Mouse (Mus musculus) intestine, postnatal 0 days (tissue): ENCODE data around the gene Ppy. TPM values are rescaled to one million over a fixed set of nuclear protein-coding genes. Genes with fewer than 3 reads are reported as not detected.

Experiments used
- ATAC-seq: fragments of 200-750 bp; cut with Nextera tagmentation; 2 replicates; pipeline ENCODE4 v1.8.0; 2017; ENCODE audit warnings: mild to moderate bottlenecking, moderate TSS enrichment, moderate library complexity
- H3K27ac ChIP-seq: fragments of 300-500 bp; sonication (generic); 2 replicates; pipeline ENCODE4 v1.5.1; 2014; ENCODE audit warnings: mild to moderate bottlenecking, low read depth, low read length, moderate library complexity
- H3K27me3 ChIP-seq: fragments of 300-500 bp; sonication (generic); replicated peaks from 2 replicates; pipeline ENCODE4 v1.6.1; 2014; ENCODE audit warnings: low read length, mixed read lengths; ENCODE audit not compliant: control insufficient read depth, insufficient read depth
- H3K36me3 ChIP-seq: fragments of 300-500 bp; sonication (generic); 2 replicates; pipeline ENCODE4 v1.6.1; 2014; ENCODE audit warnings: mild to moderate bottlenecking, moderate library complexity; ENCODE audit not compliant: control insufficient read depth, insufficient read depth
- H3K4me1 ChIP-seq: fragments of 300-500 bp; sonication (generic); replicated peaks from 2 replicates; pipeline ENCODE4 v1.6.1; 2014; ENCODE audit warnings: antibody characterized with exemption, low read length, mixed read lengths; ENCODE audit not compliant: control insufficient read depth, insufficient read depth
- H3K4me2 ChIP-seq: fragments of 300-500 bp; sonication (generic); replicated peaks from 2 replicates; pipeline ENCODE4 v1.6.1; 2014; ENCODE audit warnings: low read depth, mild to moderate bottlenecking, moderate library complexity
- H3K4me3 ChIP-seq: fragments of 300-500 bp; sonication (generic); 2 replicates; pipeline ENCODE4 v1.5.1; 2014; ENCODE audit warnings: low read depth, low read length
- H3K9ac ChIP-seq: fragments of 300-500 bp; sonication (generic); 2 replicates; pipeline ENCODE4 v1.6.1; 2014; ENCODE audit warnings: mild to moderate bottlenecking, low read depth, low read length
- H3K9me3 ChIP-seq: fragments of 300-500 bp; sonication (generic); 2 replicates; pipeline ENCODE4 v1.6.1; 2016; ENCODE audit warnings: mixed run types; ENCODE audit not compliant: control insufficient read depth
- CTCF ChIP-seq: sonication (generic); IDR thresholded peaks from 2 replicates; pipeline ENCODE4 v1.5.1; 2016; ENCODE audit warnings: low read depth, mild to moderate bottlenecking, control low read depth, antibody characterized with exemption, moderate library complexity
- WGBS: fragments of 180-500 bp; shearing (Covaris S2); extraction: QIAGEN DNeasy Blood & Tissue Kit; methylation state at CpG from one replicate; pipeline ENCODE4 v1.1.7; 2014; 5-methylcytosine and 5-hydroxymethylcytosine counted together
- polyA plus RNA-seq: library from polyadenylated mRNA; unstranded; fragments of >200 nt; fragmentation: Nextera tagmentation; extraction: Ambion mirVana; gene quantifications from 2 replicates; pipeline ENCODE4 v1.2.1, GENCODE M21; 2015

The Ppy gene
- polyA plus RNA-seq, 1 experiment from 2014 or later, result 3.4 TPM

DNA sequence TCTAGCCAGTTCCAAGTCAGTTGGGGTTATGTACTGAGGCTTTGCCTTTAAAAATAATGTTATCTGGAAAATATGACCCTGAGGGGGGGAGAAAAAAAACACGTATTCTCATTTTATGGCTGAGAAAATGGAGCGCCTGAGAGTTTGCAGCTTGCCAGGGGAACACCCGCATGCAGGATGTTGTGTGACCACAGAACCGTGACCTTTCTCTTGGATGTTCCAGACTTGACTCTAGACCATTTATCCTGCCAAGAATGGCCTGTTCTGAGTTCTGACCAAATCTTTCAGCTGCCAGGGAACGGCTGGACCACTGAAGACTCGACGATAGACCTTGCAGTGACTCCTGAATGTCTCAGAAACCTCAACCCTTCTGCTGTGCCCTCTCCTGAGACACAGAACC lies 47.9 kb downstream of the Ppy start:
- no peak for ATAC-seq
- Histone ChIP-seq H3K36me3 (no peaks in the 10 kb centered on the region), H3K27ac (no peak overlapping the region), H3K4me1 (no peaks in the 10 kb centered on the region), H3K9ac (no peak overlapping the region), H3K9me3 (no peaks in the 10 kb centered on the region), H3K27me3 (no peaks in the 10 kb centered on the region), H3K4me2 (no peak overlapping the region), H3K4me3 (no peak overlapping the region)
- no peak for TF ChIP-seq CTCF
- 59% methylated on average over 7 of the region's 7 CpGs for WGBS

DNA sequence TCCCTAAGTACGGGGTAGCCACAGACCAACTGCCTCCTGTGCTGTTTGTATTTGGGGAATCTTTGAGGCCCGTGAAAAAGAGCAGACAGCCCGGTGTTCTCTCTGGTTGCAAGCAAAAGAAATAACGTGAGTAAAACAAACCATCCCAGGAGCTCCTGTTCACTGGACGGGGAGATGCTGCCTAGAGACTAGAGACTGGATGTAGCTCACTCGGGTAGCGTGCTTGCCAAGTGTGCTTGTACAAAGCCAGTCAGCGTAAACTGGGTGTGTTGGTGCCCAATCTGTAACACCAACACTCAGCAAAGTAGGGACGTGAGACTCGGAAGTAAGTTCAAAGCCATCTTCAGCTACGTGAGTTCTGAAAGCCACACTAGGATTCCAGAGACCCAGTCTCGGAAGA lies 48.4 kb downstream of the Ppy start:
- no peak for ATAC-seq
- Histone ChIP-seq H3K27ac (no peak overlapping the region; the same call in 1 of the 2 replicates), H3K36me3 (no peaks in the 10 kb centered on the region), H3K4me3 (no peak overlapping the region), H3K4me1 (no peaks in the 10 kb centered on the region), H3K9me3 (no peaks in the 10 kb centered on the region), H3K27me3 (no peaks in the 10 kb centered on the region), H3K9ac (no peak overlapping the region), H3K4me2 (no peak overlapping the region)
- TF ChIP-seq CTCF, result no peak
- 79% methylated on average over 12 of the region's 12 CpGs for WGBS

DNA sequence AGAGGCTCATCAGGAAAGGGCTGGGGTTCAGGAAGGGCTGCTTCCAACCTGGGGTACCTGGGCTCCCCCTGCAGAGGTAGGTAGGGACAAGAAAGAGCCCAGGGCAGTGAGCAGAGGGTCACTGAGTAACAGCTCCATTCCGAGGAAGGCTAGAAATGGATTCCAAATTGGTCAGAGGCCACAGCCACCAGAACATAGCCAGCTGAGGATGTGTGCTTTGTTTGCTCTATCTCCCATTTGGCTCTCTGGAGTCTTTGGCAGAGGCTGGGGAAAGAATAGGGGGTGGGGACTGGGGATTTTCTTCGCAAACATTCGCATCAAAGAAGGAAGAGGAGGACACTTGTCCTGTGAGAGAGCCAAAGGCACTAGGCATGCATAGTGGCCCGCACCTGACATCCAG lies 49.2 kb downstream of the Ppy start:
- WGBS, result 34% methylated on average over 4 of the region's 4 CpGs
- TF ChIP-seq CTCF, result no peak
- H3K9ac ChIP-seq, result no peak overlapping the region
- H3K4me1 ChIP-seq, result no peaks in the 10 kb centered on the region
- H3K9me3 ChIP-seq, result no peaks in the 10 kb centered on the region
- no peak for ATAC-seq
- no peak overlapping the region for H3K4me3 ChIP-seq
- peak overlapping the region; percentile 54; the same call in 1 of the 2 replicates for H3K27ac ChIP-seq
- no peak overlapping the region for H3K4me2 ChIP-seq
- no peaks in the 10 kb centered on the region for H3K27me3 ChIP-seq
- H3K36me3 ChIP-seq, result no peaks in the 10 kb centered on the region

DNA sequence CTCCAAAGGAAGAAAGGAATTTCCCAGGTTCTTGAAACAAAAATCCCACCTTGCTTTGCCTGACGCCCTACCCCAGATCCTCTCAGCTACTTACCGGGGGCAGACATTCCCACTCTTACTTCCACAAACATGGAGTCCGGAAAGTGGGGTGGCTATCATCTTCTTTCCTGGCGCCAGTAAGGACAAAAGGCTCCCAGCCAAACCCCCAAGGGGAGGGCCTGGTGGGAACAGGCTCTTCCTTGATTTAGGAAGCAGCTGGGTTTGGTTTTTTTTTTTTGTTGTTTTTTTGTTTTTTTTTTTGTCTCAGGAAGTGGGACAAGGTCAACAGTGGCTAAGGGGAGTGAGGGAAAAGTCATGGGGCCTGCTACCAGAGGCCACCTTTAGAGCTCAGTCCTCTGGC lies 49.6 kb downstream of the Ppy start:
- Histone ChIP-seq H3K4me2 (no peak overlapping the region; the same call in 1 of the 2 replicates), H3K36me3 (no peaks in the 10 kb centered on the region), H3K27me3 (no peaks in the 10 kb centered on the region), H3K27ac (peak overlapping the region; percentile 54; the same call in 1 of the 2 replicates), H3K4me1 (no peaks in the 10 kb centered on the region), H3K9ac (no peak overlapping the region), H3K9me3 (no peaks in the 10 kb centered on the region), H3K4me3 (no peak overlapping the region)
- TF ChIP-seq CTCF, result no peak
- WGBS, result 68% methylated on average over 4 of the region's 4 CpGs
- no peak for ATAC-seq

Other genes with a start within 250 kb of the Ppy start
- 3.8 and 4.1 TPM in 2 replicates for gene Meox1, start 206.9 kb downstream of the Ppy start, polyA plus RNA-seq
- gene Sost, start 134.3 kb downstream of the Ppy start, polyA plus RNA-seq, result not detected in 2 replicates
- gene Cfap97d1, start 117.0 kb downstream of the Ppy start, polyA plus RNA-seq, result not detected in 2 replicates
- 49.9 and 53.5 TPM in 2 replicates for gene Dusp3, start 114.3 kb downstream of the Ppy start, polyA plus RNA-seq
- 8.1 and 8.6 TPM in 2 replicates for gene Mpp3, start 72.9 kb downstream of the Ppy start, polyA plus RNA-seq
- gene Cd300lg, start 59.8 kb downstream of the Ppy start, polyA plus RNA-seq, result 5.4 and 5.6 TPM in 2 replicates
- 1.7 and 2.2 TPM in 2 replicates for gene Mpp2, start 12.8 kb downstream of the Ppy start, polyA plus RNA-seq
- 181 and 192 TPM in 2 replicates for gene Pyy, start 6.5 kb upstream of the Ppy start, polyA plus RNA-seq
- 37.9 and 40.4 TPM in 2 replicates for gene Nags, start 44.2 kb upstream of the Ppy start, polyA plus RNA-seq
- 10.9 and 11.4 TPM in 2 replicates for gene Tmem101, start 55.1 kb upstream of the Ppy start, polyA plus RNA-seq
- 103 and 107 TPM in 2 replicates for gene Lsm12, start 84.0 kb upstream of the Ppy start, polyA plus RNA-seq
- gene G6pc3, start 88.3 kb upstream of the Ppy start, polyA plus RNA-seq, result 20.4 and 21.1 TPM in 2 replicates
- gene Hdac5, start 128.8 kb upstream of the Ppy start, polyA plus RNA-seq, result 30.1 and 30.4 TPM in 2 replicates
- 2.7 and 3.4 TPM in 2 replicates for gene BC030867, start 147.6 kb upstream of the Ppy start, polyA plus RNA-seq
- gene Asb16, start 167.4 kb upstream of the Ppy start, polyA plus RNA-seq, result 0.05 and 0.09 TPM in 2 replicates
- gene Tmub2, start 183.6 kb upstream of the Ppy start, polyA plus RNA-seq, result 43.3 and 44.2 TPM in 2 replicates
- gene Atxn7l3, start 195.3 kb upstream of the Ppy start, polyA plus RNA-seq, result 8.6 and 10.5 TPM in 2 replicates
- 39.6 and 41.9 TPM in 2 replicates for gene Ubtf, start 218.4 kb upstream of the Ppy start, polyA plus RNA-seq